Mouse (Mus musculus): Measurements from ENCODE around the gene Irgm2.

- no peak for TF ChIP-seq CTCF (IDR thresholded peaks at IDR 0.05; ENCODE audit: low read depth, low read length)
- no peak for TF ChIP-seq POLR2A (IDR thresholded peaks at IDR 0.05; ENCODE audit: borderline replicate concordance, low read depth, low read length)
Measured at GRCm38 (mm10) chr11:58211682-58212067, 12.3 kb downstream of the Irgm2 start.

Data from bone marrow macrophage, adult 2 months (primary cell).